Mouse (Mus musculus) Muller cell, postnatal 12 days (primary cell): ENCODE data around the gene Rpl26.
"Not testable (repeated sequence)": the region's sequence is repeated elsewhere in the genome, so short reads cannot be mapped to it uniquely, and the experiment has no call there.

Experiments used
- DNase-seq: peaks from one replicate; pipeline ENCODE4 v3.0.0-alpha.2; 2015; ENCODE audit errors: inconsistent ontology term

Rpl26 gene

DNA sequence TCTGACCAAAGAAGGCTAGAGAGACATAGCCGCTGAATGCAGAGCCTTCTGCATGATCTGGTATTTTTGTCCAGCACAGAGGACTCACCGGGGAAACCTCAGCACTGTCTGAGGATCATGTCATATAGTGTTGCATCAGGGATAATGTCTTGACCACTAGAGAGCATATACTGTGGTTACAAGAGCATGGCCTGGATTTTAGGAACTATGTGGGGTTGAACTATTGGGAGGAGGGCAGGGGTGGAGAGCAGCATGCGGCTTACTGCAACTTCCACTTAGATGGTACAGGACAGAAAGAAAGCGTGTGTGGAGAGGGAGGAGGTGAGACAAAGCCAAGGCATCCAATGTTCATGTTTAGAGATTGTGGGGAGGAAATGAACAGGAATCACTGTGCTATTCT, 13.2 kb downstream of the Rpl26 start:
- no peak for DNase-seq

DNA sequence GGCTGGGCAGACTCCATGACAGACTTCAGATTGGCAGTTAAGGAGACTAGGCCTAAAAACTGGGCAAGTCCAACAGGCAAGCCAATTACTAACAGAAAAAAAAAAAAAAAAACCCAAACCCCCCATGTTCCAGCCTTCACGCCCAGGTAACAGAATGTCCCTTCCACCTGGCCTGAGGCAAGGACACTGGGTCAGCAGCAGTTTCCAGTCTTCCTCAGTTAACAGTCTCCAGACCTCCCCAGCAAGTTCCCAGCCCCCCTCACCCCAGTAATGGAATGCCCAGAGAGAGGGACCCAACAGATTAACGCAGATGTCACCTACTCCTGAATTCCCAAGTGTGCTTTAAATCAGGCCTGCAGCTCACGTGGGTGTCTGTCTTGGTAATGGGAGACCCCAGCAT, 21.8 kb downstream of the Rpl26 start:
- no peak for DNase-seq

DNA sequence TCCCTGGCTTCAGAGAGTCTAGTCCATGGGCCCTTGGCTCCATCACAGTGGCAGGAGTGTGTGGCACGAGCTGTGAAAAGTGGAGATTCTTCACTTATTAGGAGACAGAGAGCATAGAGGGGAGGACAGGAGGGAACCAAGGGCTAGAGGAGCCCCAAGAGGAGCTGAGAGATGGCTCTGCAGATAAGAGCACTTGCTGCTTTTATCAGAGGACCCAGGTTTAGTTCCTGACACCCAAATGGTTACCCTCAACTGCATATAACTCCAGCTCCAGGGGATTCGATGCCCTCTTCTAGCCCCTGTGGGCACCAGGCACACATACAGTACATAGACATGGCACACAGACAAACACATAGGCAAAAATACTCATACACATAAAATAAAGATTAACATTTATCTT, 23.4 kb downstream of the Rpl26 start:
- no peak for DNase-seq

GRCm38 (mm10) chr11:68926981-68927380, 25.6 kb downstream of the Rpl26 start, which contains the start of gene Odf4:
Odf4 (minus strand) TSS chr11:68927081.
- DNase-seq: no peak

- no peak for DNase-seq
Measured at GRCm38 (mm10) chr11:68929947-68930346, 28.6 kb downstream of the Rpl26 start.

DNA sequence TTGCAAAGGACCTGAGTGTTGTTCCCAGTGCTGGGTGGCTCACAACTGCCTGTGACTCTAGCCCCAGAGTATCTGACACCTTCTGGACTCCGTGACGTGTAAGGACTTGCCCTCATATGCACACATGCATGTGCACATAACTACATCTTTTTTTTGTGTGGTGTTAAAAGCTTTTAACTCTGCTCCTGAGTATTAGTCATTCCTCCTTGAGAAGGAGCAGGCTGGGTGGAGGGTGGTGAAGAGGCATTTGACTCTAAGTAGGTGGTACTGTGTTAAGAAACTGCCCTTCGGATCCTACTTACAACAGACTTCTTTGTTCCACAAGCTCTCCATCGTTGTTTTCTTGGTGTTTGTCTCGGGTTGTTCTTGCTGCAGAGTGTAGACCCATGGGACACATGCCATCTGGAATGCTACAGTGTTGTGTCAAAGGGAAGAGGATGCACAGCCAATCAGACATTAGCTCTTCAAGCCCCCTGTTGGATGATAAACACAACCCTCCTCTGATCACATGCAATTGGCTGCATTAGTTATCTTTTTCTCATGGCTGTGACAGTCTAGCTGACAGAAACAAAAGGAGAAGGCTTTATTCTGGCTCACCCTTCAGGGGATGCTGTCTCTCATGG, 32.6 kb downstream of the Rpl26 start:
- no peak for DNase-seq

DNA sequence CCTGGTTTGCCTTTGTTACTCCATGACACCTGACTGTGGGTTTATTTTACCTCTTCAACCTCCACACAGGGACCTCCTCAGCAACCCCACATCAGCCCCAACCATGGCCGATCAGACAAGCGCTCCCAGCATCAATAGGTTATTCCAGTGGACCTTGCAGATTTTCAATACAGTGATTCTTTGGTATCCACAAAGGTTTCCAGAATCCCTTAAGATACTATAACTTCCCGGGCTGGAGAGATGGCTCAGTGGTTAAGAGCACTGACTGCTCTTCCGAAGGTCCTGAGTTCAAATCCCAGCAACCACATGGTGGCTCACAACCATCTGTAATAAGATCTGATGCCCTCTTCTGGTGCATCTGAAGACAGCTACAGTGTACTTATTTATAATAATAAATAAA, 35.6 kb downstream of the Rpl26 start:
- DNase-seq: not testable (repeated sequence)

DNA sequence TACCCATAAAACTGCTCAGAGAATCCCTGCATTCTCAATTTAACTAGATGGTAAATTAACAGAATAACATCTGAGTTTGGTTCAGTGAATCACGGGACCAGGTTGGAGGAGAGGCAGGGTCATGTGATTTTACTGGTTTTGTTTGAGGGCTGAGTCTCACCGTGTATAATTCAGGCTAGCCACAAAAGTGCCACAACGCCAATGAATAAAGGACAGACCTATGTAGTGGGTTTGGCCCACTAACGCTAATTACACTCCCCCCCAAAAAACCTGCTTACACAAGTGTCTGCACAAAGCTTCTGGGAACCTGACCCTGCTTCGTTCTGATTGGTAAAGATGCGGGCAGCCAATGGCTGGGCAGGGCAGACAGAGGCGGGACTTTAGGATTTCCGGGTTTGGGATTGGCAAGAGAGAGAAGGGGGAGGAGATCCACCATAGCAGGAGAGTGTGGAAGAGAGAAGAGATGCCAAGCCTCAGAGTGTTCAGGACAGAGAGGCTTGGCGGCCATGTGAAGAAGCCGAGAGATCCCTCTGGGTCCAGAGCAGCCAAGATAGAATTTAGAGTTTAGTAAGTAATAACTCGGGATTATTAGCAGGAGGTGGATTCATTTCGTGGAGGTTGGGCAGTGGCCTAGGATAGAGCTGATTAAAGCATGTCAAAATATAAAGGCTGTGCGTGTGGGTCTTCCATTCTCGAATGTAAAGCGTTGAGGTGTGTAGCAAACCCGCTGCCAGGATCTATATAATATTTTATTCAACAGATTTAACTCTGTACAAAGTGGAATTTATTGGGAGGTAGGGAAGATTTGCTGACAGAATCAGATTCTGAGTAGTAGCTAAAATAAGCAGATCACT, 38.3 kb downstream of the Rpl26 start:
- peak; percentile 92 for DNase-seq

GRCm38 (mm10) chr11:68940516-68940915, 39.1 kb downstream of the Rpl26 start:
- DNase-seq: no peak

DNA sequence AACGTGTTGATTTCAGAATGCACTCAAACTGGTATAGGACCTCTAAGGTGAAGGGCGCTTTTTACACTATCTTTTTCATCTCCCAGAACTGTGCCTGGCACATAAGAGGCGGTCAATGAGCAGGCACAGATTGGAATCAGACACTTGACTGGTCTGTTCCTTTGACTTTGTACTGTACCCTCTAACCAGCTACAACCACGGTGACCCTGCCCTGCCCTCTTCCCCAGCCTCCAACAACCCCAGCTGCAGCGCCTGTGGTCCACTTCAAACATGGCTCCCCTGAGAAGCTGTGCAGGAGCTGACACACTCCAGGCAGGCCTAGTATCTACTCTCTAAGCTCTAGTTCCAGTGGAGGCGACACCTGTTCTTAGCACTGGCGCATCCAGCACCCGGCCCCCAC, 41.3 kb downstream of the Rpl26 start:
- no peak for DNase-seq

GRCm38 (mm10) chr11:68945245-68945644, 43.9 kb downstream of the Rpl26 start:
- DNase-seq: no peak

DNA sequence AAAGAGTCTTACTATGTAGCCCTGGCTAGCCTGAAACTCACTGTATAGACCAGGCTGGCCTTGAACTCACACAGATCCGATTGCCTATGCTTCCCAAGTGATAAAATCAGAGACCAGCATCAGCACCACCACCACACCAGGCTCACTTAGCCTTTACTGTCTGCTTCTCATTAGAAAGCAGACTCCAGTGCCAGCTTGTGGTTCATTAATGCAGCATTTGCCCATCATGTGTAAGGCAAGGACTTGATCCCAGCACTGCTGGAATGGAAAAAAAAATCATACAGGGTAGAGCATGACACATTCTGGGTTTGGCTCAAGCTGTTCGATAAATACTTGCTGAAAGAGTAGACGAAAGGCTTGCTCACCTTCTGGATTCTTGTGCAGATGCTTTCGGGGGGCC, 44.6 kb downstream of the Rpl26 start:
- no peak for DNase-seq

DNA sequence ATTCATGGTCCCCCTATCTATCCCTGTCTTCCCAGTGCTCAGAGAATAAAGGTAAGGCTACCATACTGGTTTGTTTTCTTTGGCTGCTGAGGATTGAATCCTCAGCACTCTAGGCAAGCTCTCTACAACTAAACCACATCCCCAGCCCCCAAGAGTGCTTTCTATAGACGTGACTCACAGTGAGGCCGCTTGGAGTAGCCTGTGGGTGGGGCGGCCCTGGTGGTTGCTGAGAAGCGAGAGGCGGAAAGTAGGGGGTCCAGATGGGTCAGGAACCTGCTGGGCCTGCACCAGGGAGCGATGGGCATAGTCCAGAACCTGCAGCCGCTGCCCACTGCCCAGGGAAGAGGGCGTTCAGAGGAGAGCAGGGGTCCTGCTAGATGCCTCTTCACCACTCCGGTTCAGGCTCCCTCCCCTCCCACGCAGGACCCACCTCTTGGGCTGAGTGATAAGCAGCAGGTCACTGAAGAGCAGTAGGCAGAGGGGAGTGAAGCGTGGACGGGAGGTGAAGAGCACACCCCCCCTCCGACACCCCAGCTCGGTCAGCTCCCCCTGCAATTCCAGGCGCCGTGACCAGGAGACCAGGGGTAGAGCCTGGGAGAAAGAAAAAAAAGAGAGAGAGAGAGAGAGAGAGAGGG, 45.5 kb downstream of the Rpl26 start:
- DNase-seq: peak; percentile 31

- no peak for DNase-seq
Measured at GRCm38 (mm10) chr11:68947542-68947993, 46.2 kb downstream of the Rpl26 start.

DNA sequence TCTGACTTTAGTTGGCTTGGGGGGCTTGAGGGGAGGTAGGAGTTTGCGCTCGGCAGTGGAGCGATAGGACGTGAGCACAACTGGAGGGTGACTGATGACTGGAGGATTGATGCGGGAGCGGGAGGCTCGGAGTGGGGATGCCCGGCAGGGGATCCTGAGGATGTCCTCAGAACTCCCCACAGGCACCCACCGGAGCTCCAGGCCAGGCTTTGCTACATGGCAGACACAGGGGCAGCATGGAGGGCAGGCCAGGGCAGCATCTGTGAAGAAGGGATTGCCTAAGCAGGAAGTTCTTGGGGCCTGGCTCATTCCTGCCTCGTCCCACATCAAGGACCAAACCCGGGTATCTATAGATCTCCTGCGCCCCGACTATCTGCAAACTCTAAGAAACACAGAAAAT, 52.5 kb downstream of the Rpl26 start:
- DNase-seq: no peak

DNA sequence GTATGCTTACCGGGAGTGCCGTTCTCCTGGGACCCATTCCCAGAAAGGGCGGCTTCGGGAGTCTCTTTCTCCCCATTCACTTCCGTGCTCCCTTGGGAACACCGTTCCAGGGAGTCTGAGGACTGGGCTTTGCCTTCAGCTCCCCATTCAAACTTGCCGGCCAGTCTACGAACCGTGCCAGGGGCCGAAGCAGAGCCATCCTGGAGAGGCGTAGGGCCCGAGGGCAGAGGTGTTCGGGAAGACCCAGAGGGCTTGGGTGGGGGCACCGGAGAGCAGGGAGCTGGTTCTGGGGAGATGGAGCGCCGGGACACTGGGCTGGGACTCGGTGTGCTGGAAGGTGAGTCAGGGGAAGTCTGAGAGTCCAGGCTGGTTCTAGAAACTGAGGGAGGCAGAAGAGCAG, 53.0 kb downstream of the Rpl26 start:
- peak; percentile 31 for DNase-seq

- no peak for DNase-seq
Measured at GRCm38 (mm10) chr11:68955473-68955872, 54.1 kb downstream of the Rpl26 start.

DNA sequence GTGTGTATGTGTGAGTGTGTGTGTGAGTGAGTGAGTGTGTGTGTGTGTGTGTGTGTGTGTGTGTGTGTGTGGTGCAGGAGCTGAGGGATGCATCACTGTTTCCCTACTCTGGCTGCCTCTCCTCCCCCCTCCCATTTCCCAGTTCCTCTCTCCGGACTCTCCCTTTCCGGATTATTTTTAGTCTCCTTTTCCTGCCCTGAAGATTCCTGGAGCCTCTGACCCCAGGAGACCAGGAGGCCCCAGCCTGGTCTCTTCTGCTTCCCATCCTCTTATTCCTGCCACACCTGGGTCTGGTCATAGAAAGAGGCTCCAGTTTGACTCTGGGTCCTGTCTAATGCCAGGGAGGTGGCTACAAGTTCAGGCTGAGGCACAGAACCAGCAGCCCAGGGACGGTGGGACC, 54.7 kb downstream of the Rpl26 start:
- DNase-seq: no peak
